Mouse (Mus musculus) testis, adult 2 months (tissue): Measurements from ENCODE around the gene Trp53i13.

ENCODE experiments used
- CTCF ChIP-seq: fragments of 200-500 bp; IDR thresholded peaks from 2 replicates; pipeline ENCODE4 v1.5.1; 2012; ENCODE audit warnings: low read depth, mild to moderate bottlenecking, inconsistent platforms, low read length, moderate library complexity; ENCODE audit not compliant: control insufficient read depth, insufficient read depth, insufficient replicate concordance
- POLR2A ChIP-seq: fragments of 200-500 bp; IDR thresholded peaks from 2 replicates; pipeline ENCODE4 v1.6.1; 2012; ENCODE audit warnings: low read depth, mild to moderate bottlenecking, inconsistent platforms, low read length, moderate library complexity; ENCODE audit not compliant: control insufficient read depth

- TF ChIP-seq CTCF (no peak), POLR2A (no peak)
Measured at GRCm38 (mm10) chr11:77468397-77468796, 47.4 kb downstream of the Trp53i13 start.
